Mouse (Mus musculus) liver, embryonic 16.5 days (tissue): Measurements from ENCODE around the gene Wdr46. TPM values are rescaled to one million over a fixed set of nuclear protein-coding genes. Genes with fewer than 3 reads are reported as not detected.

ENCODE experiments used
- ATAC-seq: fragments of 200-750 bp; cut with Nextera tagmentation; 2 replicates; pipeline ENCODE4 v1.8.0; 2017; ENCODE audit warnings: low read depth, mild to moderate bottlenecking, moderate number of reproducible peaks, moderate library complexity
- H3K27ac ChIP-seq: fragments of 300-500 bp; sonication (generic); 2 replicates; pipeline ENCODE4 v1.5.1; 2014; ENCODE audit warnings: mild to moderate bottlenecking, low read length
- H3K27me3 ChIP-seq: fragments of 300-500 bp; sonication (generic); 2 replicates; pipeline ENCODE4 v1.6.1; 2014; ENCODE audit warnings: low read depth, low read length, mixed read lengths; ENCODE audit not compliant: control insufficient read depth, insufficient read depth
- H3K36me3 ChIP-seq: fragments of 300-500 bp; sonication (generic); 2 replicates; pipeline ENCODE4 v1.6.1; 2014; ENCODE audit warnings: mild to moderate bottlenecking; ENCODE audit not compliant: control insufficient read depth, insufficient read depth
- H3K4me1 ChIP-seq: fragments of 300-500 bp; sonication (generic); 2 replicates; pipeline ENCODE4 v1.6.1; 2014; ENCODE audit warnings: low read depth, low read length, mixed read lengths; ENCODE audit not compliant: control insufficient read depth
- H3K4me2 ChIP-seq: fragments of 300-500 bp; sonication (generic); 2 replicates; pipeline ENCODE4 v1.6.1; 2014; ENCODE audit warnings: low read depth, low read length, mixed read lengths
- H3K4me3 ChIP-seq: fragments of 300-500 bp; sonication (generic); 2 replicates; pipeline ENCODE4 v1.5.1; 2014; ENCODE audit warnings: low read depth, mild to moderate bottlenecking, low read length
- H3K9ac ChIP-seq: fragments of 300-500 bp; sonication (generic); 2 replicates; pipeline ENCODE4 v1.6.1; 2014; ENCODE audit warnings: low read depth, low read length
- H3K9me3 ChIP-seq: fragments of 300-500 bp; sonication (generic); replicated peaks from 2 replicates; pipeline ENCODE4 v1.6.1; 2016; ENCODE audit warnings: low read length; ENCODE audit not compliant: control insufficient read depth
- WGBS: fragments of 180-500 bp; shearing (Covaris S2); extraction: QIAGEN DNeasy Blood & Tissue Kit; methylation state at CpG from one replicate; pipeline ENCODE4 v1.1.7; 2014; ENCODE audit not compliant: insufficient replicate concordance; 5-methylcytosine and 5-hydroxymethylcytosine counted together
- polyA plus RNA-seq: library from polyadenylated mRNA; unstranded; fragments of >200 nt; fragmentation: Nextera tagmentation; extraction: Ambion mirVana; gene quantifications from 2 replicates; pipeline ENCODE4 v1.2.1, GENCODE M21; 2015

The Wdr46 gene
- polyA plus RNA-seq, 1 experiment from 2014 or later = 12.2 TPM

DNA sequence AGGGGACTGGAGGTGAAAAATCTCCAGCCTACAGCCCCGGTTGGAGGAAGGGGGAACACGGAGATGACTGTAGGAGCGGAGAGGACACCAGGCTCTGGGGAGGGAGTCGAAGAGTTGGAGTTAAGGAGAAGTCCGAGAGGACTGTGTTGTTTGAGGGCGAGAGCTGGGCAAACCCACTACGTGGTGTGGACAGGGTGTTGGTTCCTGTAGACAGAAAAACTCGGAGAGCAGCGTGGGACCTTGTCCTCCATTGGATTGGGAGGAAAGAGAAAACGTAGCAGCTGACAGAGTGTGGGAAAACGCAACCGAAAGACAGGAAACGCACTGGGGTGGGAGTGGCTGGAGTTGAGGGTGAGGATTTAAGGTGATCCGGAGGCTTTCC, 30.6 kb upstream of the Wdr46 start:
- H3K4me2 ChIP-seq = peak overlapping the region; percentile 95
- peak overlapping the region; percentile 89 for H3K4me3 ChIP-seq
- H3K27me3 ChIP-seq = no peaks in the 10 kb centered on the region
- H3K9me3 ChIP-seq = no peaks in the 10 kb centered on the region
- peaks cover 23% of the 10 kb centered on the region for H3K4me1 ChIP-seq
- H3K27ac ChIP-seq = peak overlapping the region; percentile 94
- under 1% methylated on average over 14 of the region's 14 CpGs for WGBS
- H3K36me3 ChIP-seq = peaks cover 28% of the 10 kb centered on the region
- peak overlapping the region; percentile 93 for H3K9ac ChIP-seq
- no peak for ATAC-seq

DNA sequence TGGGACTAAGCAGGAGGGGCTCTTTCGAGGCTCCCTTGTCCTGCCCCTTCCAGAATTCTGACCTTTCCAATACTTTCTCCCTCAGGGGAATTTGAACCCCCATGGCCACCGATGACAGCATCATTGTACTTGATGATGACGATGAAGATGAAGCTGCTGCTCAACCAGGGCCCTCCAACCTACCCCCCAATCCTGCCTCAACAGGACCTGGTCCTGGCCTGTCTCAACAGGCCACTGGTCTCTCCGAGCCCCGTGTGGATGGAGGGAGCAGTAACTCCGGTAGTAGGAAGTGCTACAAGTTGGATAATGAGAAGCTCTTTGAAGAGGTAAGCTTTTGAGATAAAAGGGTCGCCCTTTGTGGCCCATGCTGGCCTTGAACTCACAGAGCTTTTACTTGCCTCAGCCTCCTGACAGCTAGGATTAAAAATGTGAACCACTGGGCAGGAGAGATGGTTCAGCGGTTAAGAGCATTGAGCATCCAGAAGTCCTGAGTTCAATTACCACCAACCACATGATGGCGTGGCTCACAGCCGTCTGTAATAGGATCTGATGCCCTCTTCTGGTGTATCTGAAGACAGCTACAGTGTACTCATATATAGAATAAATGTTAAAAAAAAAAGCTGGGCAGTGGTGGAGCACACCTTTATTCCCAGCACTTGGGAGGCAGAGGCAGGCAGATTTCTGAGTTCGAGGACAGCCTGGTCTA, 30.0 kb upstream of the Wdr46 start:
- Histone ChIP-seq H3K9ac (peak overlapping the region; percentile 93), H3K9me3 (no peaks in the 10 kb centered on the region), H3K4me2 (peak overlapping the region; percentile 95), H3K27me3 (no peaks in the 10 kb centered on the region), H3K36me3 (peaks cover 28% of the 10 kb centered on the region), H3K4me1 (peaks cover 29% of the 10 kb centered on the region), H3K27ac (peak overlapping the region; percentile 94), H3K4me3 (peak overlapping the region; percentile 89)
- ATAC-seq = no peak
- 43% methylated on average over 11 of the region's 11 CpGs for WGBS

DNA sequence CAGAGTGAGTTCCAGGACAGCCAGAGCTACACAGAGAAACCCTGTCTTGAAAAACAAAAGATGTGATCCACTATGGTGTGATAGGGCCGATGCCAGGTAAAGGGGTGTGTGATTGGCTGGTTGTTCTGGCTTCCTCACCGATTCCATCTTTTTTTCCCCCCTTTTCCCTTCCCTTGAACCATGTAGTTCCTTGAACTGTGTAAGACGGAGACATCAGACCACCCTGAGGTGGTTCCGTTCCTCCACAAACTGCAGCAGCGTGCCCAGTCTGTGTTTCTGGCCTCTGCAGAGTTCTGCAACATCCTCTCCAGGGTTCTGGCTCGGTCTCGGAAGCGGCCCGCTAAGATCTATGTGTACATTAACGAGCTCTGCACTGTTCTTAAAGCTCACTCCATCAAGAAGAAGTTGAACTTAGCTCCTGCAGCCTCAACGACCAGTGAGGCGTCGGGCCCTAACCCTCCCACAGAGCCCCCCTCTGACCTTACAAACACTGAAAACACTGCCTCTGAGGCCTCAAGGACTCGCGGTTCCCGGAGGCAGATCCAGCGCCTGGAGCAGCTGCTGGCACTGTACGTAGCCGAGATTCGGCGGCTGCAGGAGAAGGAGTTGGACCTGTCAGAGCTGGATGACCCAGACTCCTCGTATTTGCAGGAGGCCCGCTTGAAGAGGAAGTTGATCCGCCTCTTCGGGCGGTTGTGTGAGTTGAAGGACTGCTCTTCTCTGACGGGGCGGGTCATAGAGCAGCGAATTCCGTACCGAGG, 29.2 kb upstream of the Wdr46 start:
- no peak overlapping the region for H3K27ac ChIP-seq
- no peak overlapping the region for H3K4me2 ChIP-seq
- H3K9ac ChIP-seq = no peak overlapping the region
- H3K36me3 ChIP-seq = peaks cover 28% of the 10 kb centered on the region
- 87% methylated on average over 31 of the region's 31 CpGs for WGBS
- no peaks in the 10 kb centered on the region for H3K27me3 ChIP-seq
- H3K4me3 ChIP-seq = no peak overlapping the region
- no peak for ATAC-seq
- H3K4me1 ChIP-seq = peaks cover 30% of the 10 kb centered on the region
- H3K9me3 ChIP-seq = no peaks in the 10 kb centered on the region

DNA sequence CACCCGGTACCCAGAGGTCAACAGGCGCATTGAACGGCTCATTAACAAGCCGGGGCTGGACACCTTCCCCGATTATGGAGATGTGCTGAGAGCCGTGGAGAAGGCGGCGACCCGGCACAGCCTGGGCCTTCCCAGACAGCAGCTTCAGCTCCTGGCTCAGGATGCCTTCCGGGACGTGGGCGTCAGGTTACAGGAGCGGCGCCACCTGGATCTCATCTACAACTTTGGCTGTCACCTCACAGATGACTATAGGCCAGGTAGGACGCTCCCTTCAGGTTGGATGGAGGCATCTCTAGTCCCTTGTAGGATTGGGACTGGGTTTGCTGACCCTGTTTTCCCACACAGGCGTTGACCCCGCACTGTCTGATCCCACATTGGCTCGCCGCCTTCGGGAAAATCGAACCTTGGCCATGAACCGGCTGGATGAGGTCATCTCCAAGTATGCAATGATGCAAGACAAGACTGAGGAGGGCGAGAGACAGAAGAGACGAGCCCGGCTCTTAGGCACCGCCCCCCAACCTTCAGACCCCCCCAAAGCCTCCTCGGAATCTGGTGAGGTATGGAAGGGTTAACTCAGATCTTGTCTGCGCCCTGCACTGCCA, 28.5 kb upstream of the Wdr46 start:
- Histone ChIP-seq H3K4me2 (no peak overlapping the region), H3K4me3 (no peak overlapping the region), H3K9me3 (peaks cover under 1% of the 10 kb centered on the region; the same call in 1 of the 2 replicates), H3K27ac (no peak overlapping the region), H3K27me3 (no peaks in the 10 kb centered on the region), H3K4me1 (peaks cover 36% of the 10 kb centered on the region), H3K9ac (no peak overlapping the region), H3K36me3 (peaks cover 29% of the 10 kb centered on the region)
- ATAC-seq = no peak
- 87% methylated on average over 28 of the region's 28 CpGs for WGBS

DNA sequence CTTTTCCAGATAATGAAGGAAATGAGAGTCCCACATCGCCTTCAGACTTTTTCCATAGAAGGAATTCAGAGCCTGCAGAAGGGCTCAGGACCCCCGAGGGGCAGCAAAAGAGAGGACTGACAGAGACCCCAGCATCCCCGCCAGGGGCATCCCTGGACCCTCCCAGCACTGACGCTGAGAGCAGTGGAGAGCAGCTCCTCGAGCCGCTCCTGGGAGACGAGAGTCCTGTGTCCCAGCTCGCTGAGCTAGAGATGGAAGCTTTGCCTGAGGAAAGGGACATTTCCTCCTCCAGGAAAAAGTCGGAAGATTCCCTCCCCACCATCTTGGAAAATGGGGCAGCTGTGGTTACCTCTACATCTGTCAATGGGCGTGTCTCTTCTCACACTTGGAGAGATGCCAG, 27.2 kb upstream of the Wdr46 start:
- Histone ChIP-seq H3K9me3 (peaks cover 14% of the 10 kb centered on the region), H3K9ac (no peak overlapping the region), H3K27me3 (no peaks in the 10 kb centered on the region), H3K36me3 (peaks cover 41% of the 10 kb centered on the region), H3K4me3 (no peak overlapping the region), H3K27ac (no peak overlapping the region), H3K4me1 (peaks cover 32% of the 10 kb centered on the region), H3K4me2 (no peak overlapping the region)
- ATAC-seq = no peak
- 83% methylated on average over 10 of the region's 10 CpGs for WGBS

DNA sequence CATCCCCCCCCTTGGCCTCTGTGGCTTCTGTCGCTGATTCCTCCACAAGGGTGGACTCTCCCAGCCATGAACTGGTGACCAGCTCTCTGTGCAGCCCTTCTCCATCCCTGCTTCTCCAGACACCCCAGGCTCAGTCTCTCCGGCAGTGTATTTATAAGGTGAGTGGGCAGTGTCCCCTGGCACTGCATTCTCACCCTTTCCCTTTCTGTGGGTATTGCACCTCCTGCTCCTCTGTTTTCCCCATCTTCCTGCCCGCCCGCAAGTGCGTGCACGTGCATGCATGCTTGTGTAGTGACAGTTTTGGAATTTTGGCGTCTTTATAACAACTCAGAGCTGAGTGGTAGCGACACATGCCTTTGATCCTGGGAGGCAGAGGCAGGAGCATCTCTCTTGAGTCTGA, 26.6 kb upstream of the Wdr46 start:
- H3K27me3 ChIP-seq = no peaks in the 10 kb centered on the region
- H3K4me1 ChIP-seq = peaks cover 37% of the 10 kb centered on the region
- peaks cover 44% of the 10 kb centered on the region for H3K36me3 ChIP-seq
- H3K9me3 ChIP-seq = peaks cover 17% of the 10 kb centered on the region
- no peak for ATAC-seq
- 91% methylated on average over 8 of the region's 8 CpGs for WGBS
- no peak overlapping the region for H3K9ac ChIP-seq
- H3K4me2 ChIP-seq = no peak overlapping the region
- H3K27ac ChIP-seq = no peak overlapping the region
- H3K4me3 ChIP-seq = no peak overlapping the region

DNA sequence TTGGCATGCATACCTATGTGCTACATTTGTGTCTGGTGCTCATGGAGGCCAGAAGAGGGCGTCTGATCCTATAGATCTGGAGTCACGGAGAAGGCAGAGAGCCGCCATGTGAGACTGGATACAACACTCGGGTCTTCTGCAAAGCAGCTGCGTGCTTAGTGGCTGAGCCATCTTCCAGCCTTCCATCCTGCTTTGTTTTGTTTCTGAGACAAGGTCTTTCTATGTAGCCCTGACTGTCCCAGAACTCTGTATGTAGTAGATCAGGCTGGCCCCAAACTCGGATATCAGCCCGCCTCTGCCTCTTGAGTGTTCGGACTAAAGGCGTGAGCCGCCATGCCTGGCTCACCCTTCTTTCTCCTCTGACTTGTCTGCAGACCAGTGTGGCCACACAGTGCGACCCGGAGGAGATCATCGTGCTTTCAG, 25.5 kb upstream of the Wdr46 start:
- 73% methylated on average over 13 of the region's 13 CpGs for WGBS
- peak overlapping the region; percentile 5; the same call in 1 of the 2 replicates for H3K9ac ChIP-seq
- peaks cover 44% of the 10 kb centered on the region for H3K36me3 ChIP-seq
- H3K4me3 ChIP-seq = peak overlapping the region; percentile 71
- peak overlapping the region; percentile 79 for H3K4me2 ChIP-seq
- H3K4me1 ChIP-seq = peaks cover 38% of the 10 kb centered on the region
- ATAC-seq = no peak
- no peaks in the 10 kb centered on the region for H3K27me3 ChIP-seq
- H3K27ac ChIP-seq = peak overlapping the region; percentile 77
- peaks cover 17% of the 10 kb centered on the region for H3K9me3 ChIP-seq

DNA sequence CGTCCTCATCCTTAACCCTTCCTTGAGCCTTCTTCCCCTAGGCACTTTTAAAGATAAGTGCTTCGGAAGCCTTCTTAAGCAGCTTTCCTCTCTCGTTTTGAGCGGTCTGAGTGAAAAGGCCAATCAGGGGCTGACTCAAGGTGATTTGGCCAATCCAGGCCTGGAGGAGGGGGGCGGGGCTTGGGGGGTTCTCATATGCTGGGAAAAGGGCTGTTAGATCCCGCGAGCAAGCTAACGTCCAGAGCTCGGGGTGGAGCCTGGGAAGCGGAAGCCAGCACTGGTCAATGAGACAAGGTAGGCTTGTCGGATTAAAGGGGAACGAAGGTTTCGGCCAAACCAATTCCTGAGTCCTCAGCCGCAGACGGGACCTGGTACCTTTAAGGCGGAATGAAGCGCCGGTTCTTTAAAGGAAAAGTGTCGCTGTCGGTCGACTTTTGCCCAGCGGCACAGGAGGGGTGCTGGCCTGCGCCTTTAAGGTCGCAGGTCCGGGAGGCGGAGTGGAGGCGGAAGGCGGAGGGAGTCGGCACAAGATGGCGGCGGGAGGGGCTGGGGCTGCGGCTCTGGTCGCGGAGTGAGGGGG, 24.7 kb upstream of the Wdr46 start, which contains the start of the genes Tapbp and Zbtb22:
TSS of gene Tapbp (plus strand) at position 229 of the 580 bp plus-strand sequence.
TSS of gene Zbtb22 (plus strand) at position 234 of the 580 bp plus-strand sequence.
- Histone ChIP-seq H3K36me3 (peaks cover 44% of the 10 kb centered on the region), H3K9ac (peak within 1 kb of the TSS; percentile 68), H3K4me1 (peaks cover 31% of the 10 kb centered on the region), H3K27ac (peak within 1 kb of the TSS; percentile 77), H3K4me3 (peak within 1 kb of the TSS; percentile 71), H3K27me3 (no peaks in the 10 kb centered on the region), H3K9me3 (peaks cover 17% of the 10 kb centered on the region), H3K4me2 (peak within 1 kb of the TSS; percentile 79)
- under 1% methylated on average over 32 of the region's 34 CpGs for WGBS
- peak; percentile 86 for ATAC-seq
